15 mouse cellular contexts compared by ENCODE assay signal in genomic region chr5:92524821-92525258, GRCm38 (mm10). TPM values are rescaled to one million over a fixed set of nuclear protein-coding genes. Genes with fewer than 3 reads are reported as not detected.
DNase-seq lines count a peak whose midpoint lies in the region; ATAC-seq and TF ChIP-seq lines count a peak whose summit lies in the region.
"Had no signal": no experiment of that assay in that cellular context is flagged by ENCODE, and none has a peak within 500 bp of the region (broad histone marks: within the 10 kb centered on the region; RNA-seq: fewer than 3 reads in every experiment).

No protein-coding gene starts in this region.

- in situ Hi-C loops in CH12.LX (cut with MboI; ENCODE audit: low pct_ligation_motif_present, low pct_unique_long_range_greater_than_20kb, low sequenced_read_pairs), result no loop called here

- no peaks in the 10 kb centered on the region for H3K79me2 ChIP-seq in CH12.LX (replicated peaks; ENCODE audit: control insufficient read depth, extremely low read depth, insufficient read depth, poor library complexity, severe bottlenecking)

- no peak overlapping the region for H3K9ac ChIP-seq in CH12.LX (ENCODE audit: insufficient read depth, low read depth)
- H3K9ac ChIP-seq in intestine, postnatal 0 days (ENCODE audit: low read depth, low read length), result no peak overlapping the region
- no peak overlapping the region for H3K9ac ChIP-seq in midbrain, postnatal 0 days (replicated peaks; ENCODE audit: low read length, poor library complexity, severe bottlenecking)
- H3K9ac ChIP-seq: hindbrain, embryonic 12.5 days had no signal

- no peak for TF ChIP-seq EP300 in CH12.LX (IDR thresholded peaks at IDR 0.05; ENCODE audit: low read length)

- no peaks in the 10 kb centered on the region for H3K9me3 ChIP-seq in CH12.LX (replicated peaks; ENCODE audit: low read length)
- no peaks in the 10 kb centered on the region for H3K9me3 ChIP-seq in intestine, postnatal 0 days (ENCODE audit: control insufficient read depth)
- H3K9me3 ChIP-seq in midbrain, postnatal 0 days (ENCODE audit: low read length), result no peaks in the 10 kb centered on the region
- H3K9me3 ChIP-seq: hindbrain, embryonic 12.5 days; megakaryocyte, embryonic 14.5 days had no signal

- no peak overlapping the region for H3K27ac ChIP-seq in CH12.LX (ENCODE audit: insufficient read depth, low read depth)
- peak overlapping the region; percentile 37 for H3K27ac ChIP-seq in intestine, postnatal 0 days (ENCODE audit: low read depth, low read length)
- H3K27ac ChIP-seq in cerebellum, adult 2 months (ENCODE audit: insufficient read depth, low read length), result no peak overlapping the region
- H3K27ac ChIP-seq in midbrain, postnatal 0 days (ENCODE audit: low read depth, low read length), result no peak overlapping the region
- H3K27ac ChIP-seq: hindbrain, embryonic 12.5 days had no signal

- ATAC-seq in intestine, postnatal 0 days, result peak; percentile 81
- ATAC-seq in midbrain, postnatal 0 days (ENCODE audit: low FRiP score), result no peak

- TF ChIP-seq RAD21 in CH12.LX (IDR thresholded peaks at IDR 0.05; ENCODE audit: low read depth, low read length), result no peak

- 29% methylated on average over 6 of the region's 6 CpGs for WGBS in intestine, postnatal 0 days
- WGBS in cerebellum, adult 2 months, result 65% methylated on average over 6 of the region's 6 CpGs
- 75% methylated on average over 6 of the region's 6 CpGs for WGBS in midbrain, postnatal 0 days

- no peaks in the 10 kb centered on the region for H3K36me3 ChIP-seq in CH12.LX (replicated peaks in 1 of 2; ENCODE audit: control insufficient read depth in 1 of 2, insufficient read depth in 1 of 2, low read length in 1 of 2)
- no peaks in the 10 kb centered on the region for H3K36me3 ChIP-seq in intestine, postnatal 0 days (ENCODE audit: control insufficient read depth, insufficient read depth)
- H3K36me3 ChIP-seq in midbrain, postnatal 0 days (ENCODE audit: insufficient read depth, low read length), result no peaks in the 10 kb centered on the region
- H3K36me3 ChIP-seq: hindbrain, embryonic 12.5 days had no signal

- no peaks in the 10 kb centered on the region for H3K4me1 ChIP-seq in CH12.LX (ENCODE audit: control insufficient read depth in 1 of 2, insufficient read depth in 2 of 2)
- no peaks in the 10 kb centered on the region; the same call in 1 of the 2 replicates for H3K4me1 ChIP-seq in intestine, postnatal 0 days (replicated peaks; ENCODE audit: control insufficient read depth, insufficient read depth, low read length)
- no peaks in the 10 kb centered on the region for H3K4me1 ChIP-seq in cerebellum, adult 2 months (ENCODE audit: control insufficient read depth, insufficient read depth, low read length)
- H3K4me1 ChIP-seq in midbrain, postnatal 0 days (ENCODE audit: insufficient read depth, low read length), result no peaks in the 10 kb centered on the region
- H3K4me1 ChIP-seq: hindbrain, embryonic 12.5 days; megakaryocyte, embryonic 14.5 days had no signal

- H3K27me3 ChIP-seq in CH12.LX (replicated peaks), result no peaks in the 10 kb centered on the region
- no peaks in the 10 kb centered on the region for H3K27me3 ChIP-seq in intestine, postnatal 0 days (replicated peaks; ENCODE audit: control insufficient read depth, insufficient read depth, low read length)
- no peaks in the 10 kb centered on the region for H3K27me3 ChIP-seq in cerebellum, adult 2 months (ENCODE audit: control insufficient read depth, insufficient read depth, low read length)
- no peaks in the 10 kb centered on the region for H3K27me3 ChIP-seq in midbrain, postnatal 0 days (ENCODE audit: insufficient read depth, low read length)
- H3K27me3 ChIP-seq: hindbrain, embryonic 12.5 days; megakaryocyte, embryonic 14.5 days had no signal

- peak overlapping the region; percentile 54 for H3K4me2 ChIP-seq in CH12.LX (ENCODE audit: insufficient read depth, low read depth, poor library complexity, severe bottlenecking)
- H3K4me2 ChIP-seq in intestine, postnatal 0 days (replicated peaks; ENCODE audit: low read depth), result peak overlapping the region; percentile 27; the same call in 1 of the 2 replicates
- no peak overlapping the region for H3K4me2 ChIP-seq in midbrain, postnatal 0 days (ENCODE audit: low read depth, low read length, poor library complexity, severe bottlenecking)
- H3K4me2 ChIP-seq: hindbrain, embryonic 12.5 days had no signal

- TF ChIP-seq POLR2A in CH12.LX (IDR thresholded peaks at IDR 0.05; ENCODE audit: low read depth, low read length), result no peak
- TF ChIP-seq POLR2A in cerebellum, adult 2 months (IDR thresholded peaks at IDR 0.05; ENCODE audit: borderline replicate concordance, insufficient read depth, low read length), result no peak

- dilution Hi-C loops in CH12.LX (cut with MboI; ENCODE audit: extremely low pct_ligation_motif_present, extremely low pct_unique_long_range_greater_than_20kb, low sequenced_read_pairs), result no loop called here

- peak; percentile 89 for DNase-seq in heart, adult 11 months
- no peak for DNase-seq in heart, adult 8-10 months (ENCODE audit: low spot score)
- no peak for DNase-seq in CH12.LX (ENCODE audit: extremely low read depth)
- DNase-seq in lung, postnatal 14 days, result peak; percentile 59
- no peak for DNase-seq in cerebellum, adult 8-10 months
- no peak for DNase-seq in cerebellum, adult 2 months
- DNase-seq in midbrain, postnatal 0 days (ENCODE audit: low spot score), result no peak
- DNase-seq: cerebellum, adult 9-10 months; gastrocnemius, postnatal 36 days had no signal

- no peak overlapping the region for H3K4me3 ChIP-seq in CH12.LX (replicated peaks in 1 of 3; ENCODE audit: low read depth in 2 of 3, low read length in 2 of 3, poor library complexity in 1 of 3)
- no peak overlapping the region for H3K4me3 ChIP-seq in intestine, postnatal 0 days (ENCODE audit: low read depth, low read length)
- H3K4me3 ChIP-seq in cerebellum, adult 2 months (replicated peaks; ENCODE audit: insufficient read depth, low read depth, low read length), result no peak overlapping the region
- no peak overlapping the region for H3K4me3 ChIP-seq in midbrain, postnatal 0 days (ENCODE audit: low read depth, low read length)
- H3K4me3 ChIP-seq: erythroblast, embryonic 14.5 days; hindbrain, embryonic 12.5 days; megakaryocyte, embryonic 14.5 days had no signal

- no peak for TF ChIP-seq CTCF in CH12.LX (conservative IDR thresholded peaks at IDR 0.05 in 1 of 2, IDR thresholded peaks at IDR 0.05 in 1 of 2; ENCODE audit: low read depth in 2 of 2, low read length in 2 of 2)
- TF ChIP-seq CTCF in intestine, postnatal 0 days (IDR thresholded peaks at IDR 0.05; ENCODE audit: low read depth), result no peak
- TF ChIP-seq CTCF in cerebellum, adult 2 months (IDR thresholded peaks at IDR 0.05; ENCODE audit: borderline replicate concordance, insufficient read depth, low read depth, low read length), result no peak
- no peak for TF ChIP-seq CTCF in midbrain, postnatal 0 days (IDR thresholded peaks at IDR 0.05)

TF ChIP-seq in CH12.LX, 34 proteins besides CTCF, POLR2A, EP300 and RAD21:
- TF ChIP-seq POLR2AphosphoS2 (IDR thresholded peaks at IDR 0.05; ENCODE audit: low read depth, low read length), result no peak
- TF ChIP-seq NRF1 (IDR thresholded peaks at IDR 0.05; ENCODE audit: low read depth, low read length), result no peak
- no peak for TF ChIP-seq TCF12 (IDR thresholded peaks at IDR 0.05; ENCODE audit: low read depth, low read length)
- no peak for TF ChIP-seq MYC (IDR thresholded peaks at IDR 0.05; ENCODE audit: low read depth, low read length)
- no peak for TF ChIP-seq JUND (conservative IDR thresholded peaks at IDR 0.05; ENCODE audit: low read depth, low read length)
- TF ChIP-seq MAZ (IDR thresholded peaks at IDR 0.05; ENCODE audit: low read depth, low read length), result no peak
- TF ChIP-seq JUN (IDR thresholded peaks at IDR 0.05; ENCODE audit: insufficient read depth, low read depth, low read length), result no peak
- TF ChIP-seq ELF1 (IDR thresholded peaks at IDR 0.05; ENCODE audit: low read depth, low read length), result no peak
- no peak for TF ChIP-seq BHLHE40 (IDR thresholded peaks at IDR 0.05; ENCODE audit: low read depth, low read length)
- no peak for TF ChIP-seq SIN3A (IDR thresholded peaks at IDR 0.05; ENCODE audit: low read length)
- no peak for TF ChIP-seq MEF2A (IDR thresholded peaks at IDR 0.05; ENCODE audit: borderline replicate concordance, low read depth, low read length)
- TF ChIP-seq RCOR1 (conservative IDR thresholded peaks at IDR 0.05; ENCODE audit: low read depth, low read length), result no peak
- no peak for TF ChIP-seq KAT2A (IDR thresholded peaks at IDR 0.05; ENCODE audit: insufficient replicate concordance, low read length)
- no peak for TF ChIP-seq PAX5 (IDR thresholded peaks at IDR 0.05; ENCODE audit: low read length)
- no peak for TF ChIP-seq IRF4 (IDR thresholded peaks at IDR 0.05; ENCODE audit: low read depth, low read length)

RNA-seq across cellular contexts. Expression of gene Scarb2, which starts 18.2 kb away (rescaled TPM):
- total RNA-seq in heart, adult 8-10 months (2022), result 10 to 100 TPM; 84.5 to 87.7 (median 86.8) TPM
- total RNA-seq in CH12.LX (2012; rRNA removed) (6.0 and 9.2 TPM in 2 replicates), CH12.LX (2014; rRNA removed) (9.5 and 11.2 TPM in 2 replicates)
- 6.5 and 7.2 TPM in 2 replicates for polyA plus RNA-seq in CH12.LX (2012; ENCODE audit: insufficient read length, low read depth)
- polyA plus RNA-seq in intestine, postnatal 0 days (2015; fragmentation: Nextera tagmentation; extraction: Ambion mirVana), result 18.0 and 19.7 TPM in 2 replicates
- 67.3 and 72.1 TPM in 2 replicates for polyA plus RNA-seq in cerebellum, adult 2 months (2012; rRNA removed)
- total RNA-seq in midbrain, postnatal 0 days (2014; rRNA removed), result 139 and 160 TPM in 2 replicates
- polyA plus RNA-seq in midbrain, postnatal 0 days (2015; fragmentation: Nextera tagmentation; extraction: Ambion mirVana), result 23.8 and 25.3 TPM in 2 replicates

RNA-seq across cellular contexts. Expression of gene Fam47e, which starts 30.0 kb away (rescaled TPM):
- total RNA-seq in heart, adult 8-10 months (2022), result not detected
- total RNA-seq in CH12.LX (2012; rRNA removed) (not detected in 2 replicates), CH12.LX (2014; rRNA removed) (not detected in 2 replicates)
- polyA plus RNA-seq in CH12.LX (2012; ENCODE audit: insufficient read length, low read depth), result not detected in 2 replicates
- polyA plus RNA-seq in intestine, postnatal 0 days (2015; fragmentation: Nextera tagmentation; extraction: Ambion mirVana), result not detected in 2 replicates
- 0.31 and 0.78 TPM in 2 replicates for polyA plus RNA-seq in cerebellum, adult 2 months (2012; rRNA removed)
- total RNA-seq in midbrain, postnatal 0 days (2014; rRNA removed), result 1.2 and 1.9 TPM in 2 replicates
- 1.5 and 1.7 TPM in 2 replicates for polyA plus RNA-seq in midbrain, postnatal 0 days (2015; fragmentation: Nextera tagmentation; extraction: Ambion mirVana)
- total RNA-seq: gastrocnemius, postnatal 36 days had no signal
- polyA plus RNA-seq: C2C12; erythroblast, embryonic 14.5 days; hindbrain, embryonic 12.5 days; stomach, embryonic 14.5 days had no signal

Comparison
In these comparisons a context has a peak if more than half of its experiments do, and no peak if none do; other contexts are left out.
1. DNase-seq: peak in heart, adult 11 months (single experiment) and lung, postnatal 14 days (single experiment); none in heart, adult 8-10 months (single experiment), CH12.LX (single experiment), cerebellum, adult 8-10 months (single experiment), cerebellum, adult 2 months (0 of 2) and midbrain, postnatal 0 days (single experiment).